In the genomic region with DNA sequence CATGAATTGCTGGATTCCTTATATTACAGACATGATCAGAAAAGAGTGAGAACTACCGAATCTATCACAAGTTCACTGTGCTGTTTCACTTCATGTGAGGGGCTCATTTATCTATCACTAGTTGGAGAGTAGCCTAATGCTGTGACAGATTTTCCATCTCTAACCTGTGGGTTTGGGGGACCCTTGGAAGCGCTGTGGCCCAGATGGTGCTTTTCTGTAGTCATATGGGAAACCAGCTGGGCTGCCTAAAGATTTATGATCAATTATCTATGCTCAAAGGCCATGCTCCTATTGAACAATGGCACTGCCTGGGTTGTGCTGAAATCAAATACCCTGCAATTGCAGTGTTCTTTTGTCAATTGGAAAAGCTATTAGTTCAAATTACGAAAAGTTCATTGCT, we compare ENCODE assay signal across 18 mouse cellular contexts.
DNase-seq lines count a peak whose midpoint lies in the region; ATAC-seq lines count a peak whose summit lies in the region.
"Had no signal": no experiment of that assay in that cellular context is flagged by ENCODE, and none has a peak within 500 bp of the region (broad histone marks: within the 10 kb centered on the region; RNA-seq: fewer than 3 reads in every experiment).

No protein-coding gene starts in this region.

- no peaks in the 10 kb centered on the region for H3K27me3 ChIP-seq in hindbrain, embryonic 10.5 days (ENCODE audit: insufficient read depth, poor library complexity, severe bottlenecking)
- H3K27me3 ChIP-seq in hindbrain, embryonic 13.5 days = no peaks in the 10 kb centered on the region
- no peaks in the 10 kb centered on the region for H3K27me3 ChIP-seq in hindbrain, embryonic 14.5 days (ENCODE audit: control insufficient read depth, insufficient read depth, low read length)
- no peaks in the 10 kb centered on the region for H3K27me3 ChIP-seq in heart, embryonic 11.5 days (ENCODE audit: control insufficient read depth, insufficient read depth, low read length)
- H3K27me3 ChIP-seq: embryonic facial prominence, embryonic 15.5 days; liver, embryonic 12.5 days had no signal

- no peaks in the 10 kb centered on the region for H3K36me3 ChIP-seq in hindbrain, embryonic 10.5 days
- H3K36me3 ChIP-seq in hindbrain, embryonic 13.5 days = no peaks in the 10 kb centered on the region
- H3K36me3 ChIP-seq in hindbrain, embryonic 14.5 days (replicated peaks; ENCODE audit: control insufficient read depth, insufficient read depth) = no peaks in the 10 kb centered on the region
- no peaks in the 10 kb centered on the region for H3K36me3 ChIP-seq in heart, embryonic 11.5 days (ENCODE audit: control insufficient read depth, insufficient read depth, low read length)
- H3K36me3 ChIP-seq: embryonic facial prominence, embryonic 15.5 days; G1E; liver, embryonic 12.5 days had no signal

- H3K27ac ChIP-seq in hindbrain, embryonic 10.5 days = no peak overlapping the region
- no peak overlapping the region for H3K27ac ChIP-seq in hindbrain, embryonic 13.5 days
- no peak overlapping the region for H3K27ac ChIP-seq in hindbrain, embryonic 14.5 days
- H3K27ac ChIP-seq in heart, embryonic 11.5 days (ENCODE audit: low read depth, low read length) = no peak overlapping the region
- H3K27ac ChIP-seq: embryonic facial prominence, embryonic 15.5 days; gastrocnemius, adult 2 months; liver, embryonic 12.5 days had no signal

- peak; percentile 26 for DNase-seq in hindbrain, embryonic 10.5 days (ENCODE audit: low spot score)
- DNase-seq in embryo, embryonic 10.5 days (ENCODE audit: low spot score) = peak; percentile 62
- peak; percentile 36 for DNase-seq in hindbrain, embryonic 14.5 days (ENCODE audit: low spot score)
- peak; percentile 16 to 20 for DNase-seq in layer of hippocampus, postnatal 36 days
- DNase-seq in gastrocnemius, adult 18-20 months (ENCODE audit: low spot score) = no peak
- DNase-seq: adrenal gland, adult 8-10 months; cerebellum, adult 9-11 months; gastrocnemius, adult 2 months; heart, postnatal 14 days; kidney, adult 11 months; kidney, postnatal 4 days; right cerebral cortex, postnatal 25 days; thymus, adult 18-20 months had no signal

- H3K4me1 ChIP-seq in hindbrain, embryonic 10.5 days (replicated peaks) = no peaks in the 10 kb centered on the region
- H3K4me1 ChIP-seq in hindbrain, embryonic 13.5 days (replicated peaks) = no peaks in the 10 kb centered on the region
- H3K4me1 ChIP-seq in hindbrain, embryonic 14.5 days (replicated peaks; ENCODE audit: control insufficient read depth, insufficient read depth, low read length) = no peaks in the 10 kb centered on the region
- no peaks in the 10 kb centered on the region for H3K4me1 ChIP-seq in heart, embryonic 11.5 days (ENCODE audit: control insufficient read depth, insufficient read depth, low read length)
- H3K4me1 ChIP-seq: embryonic facial prominence, embryonic 15.5 days; liver, embryonic 12.5 days had no signal

- H3K9me3 ChIP-seq in hindbrain, embryonic 10.5 days = no peaks in the 10 kb centered on the region
- H3K9me3 ChIP-seq in hindbrain, embryonic 13.5 days = no peaks in the 10 kb centered on the region
- no peaks in the 10 kb centered on the region for H3K9me3 ChIP-seq in hindbrain, embryonic 14.5 days (ENCODE audit: control insufficient read depth, low read length)
- no peaks in the 10 kb centered on the region for H3K9me3 ChIP-seq in heart, embryonic 11.5 days (replicated peaks; ENCODE audit: control insufficient read depth, low read length)
- H3K9me3 ChIP-seq: embryonic facial prominence, embryonic 15.5 days; liver, embryonic 12.5 days had no signal

- H3K4me3 ChIP-seq in hindbrain, embryonic 10.5 days = no peak overlapping the region
- no peak overlapping the region for H3K4me3 ChIP-seq in hindbrain, embryonic 13.5 days
- no peak overlapping the region for H3K4me3 ChIP-seq in hindbrain, embryonic 14.5 days (replicated peaks; ENCODE audit: low read length)
- H3K4me3 ChIP-seq in heart, embryonic 11.5 days (ENCODE audit: low read depth, low read length) = no peak overlapping the region
- H3K4me3 ChIP-seq: embryonic facial prominence, embryonic 15.5 days; gastrocnemius, adult 2 months; liver, embryonic 12.5 days had no signal

- no peak; the same call in 1 of the 2 replicates for ATAC-seq in hindbrain, embryonic 13.5 days (ENCODE audit: low FRiP score)
- 0 out of 2 replicates have a peak, but pooled peaks have one; percentile 55 for ATAC-seq in hindbrain, embryonic 14.5 days (ENCODE audit: low FRiP score)
- ATAC-seq in heart, embryonic 11.5 days (replicated peaks; ENCODE audit: insufficient number of reproducible peaks, low FRiP score, low TSS enrichment) = no peak
- ATAC-seq: liver, embryonic 12.5 days had no signal

- no peak overlapping the region for H3K4me2 ChIP-seq in hindbrain, embryonic 13.5 days
- H3K4me2 ChIP-seq in hindbrain, embryonic 14.5 days (replicated peaks) = no peak overlapping the region
- no peak overlapping the region for H3K4me2 ChIP-seq in heart, embryonic 11.5 days
- H3K4me2 ChIP-seq: embryonic facial prominence, embryonic 15.5 days; liver, embryonic 12.5 days had no signal

- 65% methylated on average over 3 of the region's 3 CpGs for WGBS in hindbrain, embryonic 10.5 days
- 45% methylated on average over 3 of the region's 3 CpGs for WGBS in hindbrain, embryonic 13.5 days
- 38% methylated on average over 3 of the region's 3 CpGs for WGBS in hindbrain, embryonic 14.5 days
- 77% methylated on average over 3 of the region's 3 CpGs for WGBS in heart, embryonic 11.5 days (ENCODE audit: insufficient replicate concordance)

- no peak overlapping the region for H3K9ac ChIP-seq in hindbrain, embryonic 13.5 days
- no peak overlapping the region for H3K9ac ChIP-seq in hindbrain, embryonic 14.5 days
- no peak overlapping the region for H3K9ac ChIP-seq in heart, embryonic 11.5 days (ENCODE audit: low read depth, low read length)
- H3K9ac ChIP-seq: embryonic facial prominence, embryonic 15.5 days; liver, embryonic 12.5 days had no signal
